Mouse (Mus musculus): ENCODE measurements around the gene Gm19402.
A peak's percentile ranks its signal among the peaks of the same experiment; 100 is the strongest.

Gene Gm19402

GRCm38 (mm10) chr10:77667402-77667801 is 23.2 kb downstream of the Gm19402 start:
- no peak for DNase-seq (ENCODE audit: extremely low read depth, insufficient read length, low spot score)

GRCm38 (mm10) chr10:77666342-77666741 is 24.2 kb downstream of the Gm19402 start:
- DNase-seq (ENCODE audit: extremely low read depth, insufficient read length, low spot score), result peak; percentile 58

- no peak for DNase-seq (ENCODE audit: extremely low read depth, insufficient read length, low spot score)
Measured at GRCm38 (mm10) chr10:77663949-77664665, 26.4 kb downstream of the Gm19402 start.

GRCm38 (mm10) chr10:77658286-77658994 is 32.1 kb downstream of the Gm19402 start:
- DNase-seq (ENCODE audit: extremely low read depth, insufficient read length, low spot score), result no peak

GRCm38 (mm10) chr10:77652046-77652445 is 38.5 kb downstream of the Gm19402 start:
- no peak for DNase-seq (ENCODE audit: extremely low read depth, insufficient read length, low spot score)

DNA sequence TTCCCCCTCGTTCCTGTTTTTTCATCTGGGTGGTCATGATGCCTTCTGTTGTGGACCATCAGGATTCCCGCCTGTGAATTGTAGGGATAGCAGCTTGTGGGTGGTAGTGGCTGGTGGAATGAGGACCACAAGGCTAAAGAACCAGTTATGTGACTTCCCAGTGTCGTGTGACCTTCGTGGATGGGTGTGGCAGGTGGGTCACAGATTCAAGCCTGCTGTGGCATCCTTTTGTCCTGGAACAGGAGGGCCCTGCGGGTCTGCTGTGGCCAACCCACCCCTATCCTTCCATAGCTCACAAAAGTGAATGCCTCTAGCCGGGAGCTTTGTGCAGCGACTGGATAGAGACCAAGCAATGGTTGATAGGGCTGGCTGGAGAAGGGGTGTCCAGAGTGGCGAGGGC is 42.7 kb downstream of the Gm19402 start:
- DNase-seq (ENCODE audit: extremely low read depth, insufficient read length, low spot score), result no peak

DNA sequence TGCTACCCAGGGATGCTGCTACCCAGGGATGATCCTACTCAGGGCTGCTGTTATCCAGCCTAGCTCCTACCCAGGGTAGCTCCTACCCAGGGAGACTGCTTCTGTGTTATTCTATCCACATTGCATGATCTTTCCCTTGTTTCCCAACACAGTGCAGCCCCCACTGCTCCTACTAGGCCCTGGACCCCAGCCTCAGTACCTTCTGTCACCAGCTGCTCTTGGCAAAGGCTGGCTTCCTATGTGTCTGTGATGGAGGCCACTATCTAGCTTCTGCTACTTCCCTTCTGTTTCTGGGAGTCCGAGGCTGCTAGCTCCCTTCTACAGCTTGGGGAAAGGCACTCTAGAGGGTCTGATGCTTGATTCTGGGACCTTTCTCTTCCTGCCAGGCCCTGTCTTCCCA is 43.1 kb downstream of the Gm19402 start:
- DNase-seq (ENCODE audit: extremely low read depth, insufficient read length, low spot score), result no peak

DNA sequence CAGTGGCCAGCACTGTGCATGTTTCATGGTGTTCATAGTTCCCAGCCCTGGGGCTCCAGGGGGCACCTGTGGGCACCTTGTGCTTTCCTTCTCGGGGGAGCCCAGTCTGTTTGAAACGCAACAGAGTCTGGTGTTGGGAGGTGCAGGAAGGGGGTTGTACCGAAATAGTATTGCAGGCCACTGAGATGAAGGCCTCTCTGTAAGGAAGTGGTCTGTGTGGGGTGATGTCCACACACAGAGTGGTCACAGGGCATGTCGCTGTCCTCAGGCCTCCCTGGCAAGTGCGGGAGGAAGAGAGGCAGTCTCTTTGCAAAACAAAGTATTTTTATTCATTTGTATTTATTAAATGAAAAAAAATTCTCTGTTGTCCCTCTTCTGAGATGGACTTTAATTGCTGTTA is 45.0 kb downstream of the Gm19402 start:
- no peak for DNase-seq (ENCODE audit: extremely low read depth, insufficient read length, low spot score)

DNA sequence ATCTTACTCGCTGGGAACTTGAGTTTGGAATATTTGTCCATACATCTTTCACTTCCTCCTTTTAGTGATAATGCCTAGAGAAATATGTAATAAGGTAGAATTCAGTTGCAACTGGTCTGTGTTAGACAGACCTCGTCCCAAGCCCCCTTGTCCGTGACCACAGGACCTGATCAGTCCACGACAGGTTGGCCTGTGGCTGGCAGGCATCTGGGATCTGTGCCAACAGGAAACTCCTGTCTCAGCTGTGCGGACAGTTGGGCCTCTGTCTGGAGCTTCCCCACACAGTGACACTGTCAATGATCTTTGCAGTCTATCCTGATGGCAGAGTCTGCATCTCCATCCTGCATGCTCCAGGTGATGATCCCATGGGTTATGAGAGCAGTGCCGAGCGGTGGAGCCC is 47.4 kb downstream of the Gm19402 start:
- DNase-seq (ENCODE audit: extremely low read depth, insufficient read length, low spot score), result no peak

Data from 3134 (cell line).